Mouse (Mus musculus) heart, embryonic 14.5 days (tissue): Measurements from ENCODE around the gene Vmn1r139. TPM values are rescaled to one million over a fixed set of nuclear protein-coding genes. Genes with fewer than 3 reads are reported as not detected.
"Not testable (repeated sequence)": the region's sequence is repeated elsewhere in the genome, so short reads cannot be mapped to it uniquely, and the experiment has no call there.

ENCODE experiments used
- ATAC-seq: fragments of 200-750 bp; cut with Nextera tagmentation; 2 replicates; pipeline ENCODE4 v1.8.0; 2017; ENCODE audit warnings: low read depth, moderate TSS enrichment; ENCODE audit not compliant: insufficient number of reproducible peaks, insufficient read depth, low FRiP score
- H3K27ac ChIP-seq, 2 experiments: fragments of 200-500 bp in 1 of 2; fragments of 300-500 bp in 1 of 2; sonication (generic) in 1 of 2; replicated peaks in 1 of 2; 2 replicates each; pipeline ENCODE4 v1.5.1; 2012 to 2014; ENCODE audit warnings: low read depth in 2 of 2, low read length in 2 of 2, control low read depth in 1 of 2, mild to moderate bottlenecking in 1 of 2, mixed read lengths in 1 of 2; ENCODE audit not compliant: control insufficient read depth in 1 of 2, insufficient read depth in 1 of 2
- H3K27me3 ChIP-seq: fragments of 300-500 bp; sonication (generic); 2 replicates; pipeline ENCODE4 v1.6.1; 2014; ENCODE audit warnings: mild to moderate bottlenecking, low read length, control low read depth; ENCODE audit not compliant: control insufficient read depth, insufficient read depth
- H3K36me3 ChIP-seq: fragments of 300-500 bp; sonication (generic); 2 replicates; pipeline ENCODE4 v1.6.1; 2014; ENCODE audit warnings: mild to moderate bottlenecking, control low read depth, low read length, mixed read lengths; ENCODE audit not compliant: control insufficient read depth, insufficient read depth
- H3K4me1 ChIP-seq, 2 experiments: fragments of 200-500 bp in 1 of 2; fragments of 300-500 bp in 1 of 2; sonication (generic) in 1 of 2; 2 replicates each; pipeline ENCODE4 v1.6.1; 2012 to 2014; ENCODE audit warnings: low read length in 2 of 2, control low read depth in 1 of 2, mixed read lengths in 1 of 2; ENCODE audit not compliant: control insufficient read depth in 2 of 2, insufficient read depth in 2 of 2
- H3K4me2 ChIP-seq: fragments of 300-500 bp; sonication (generic); 2 replicates; pipeline ENCODE4 v1.6.1; 2014; ENCODE audit warnings: mild to moderate bottlenecking, low read length
- H3K4me3 ChIP-seq, 2 experiments: fragments of 200-500 bp in 1 of 2; fragments of 300-500 bp in 1 of 2; sonication (generic) in 1 of 2; 2 replicates each; pipeline ENCODE4 v1.5.1; 2012 to 2014; ENCODE audit warnings: low read length in 2 of 2, mild to moderate bottlenecking in 2 of 2, control low read depth in 1 of 2, low read depth in 1 of 2, moderate library complexity in 1 of 2; ENCODE audit not compliant: control insufficient read depth in 1 of 2, insufficient read depth in 1 of 2
- H3K9ac ChIP-seq: fragments of 300-500 bp; sonication (generic); 2 replicates; pipeline ENCODE4 v1.6.1; 2014; ENCODE audit warnings: mild to moderate bottlenecking, low read length
- H3K9me3 ChIP-seq: fragments of 300-500 bp; sonication (generic); 2 replicates; pipeline ENCODE4 v1.6.1; 2016; ENCODE audit warnings: low read length, control low read depth; ENCODE audit not compliant: control insufficient read depth
- WGBS: fragments of 180-500 bp; shearing (Covaris S2); extraction: QIAGEN DNeasy Blood & Tissue Kit; methylation state at CpG from one replicate; pipeline ENCODE4 v1.1.7; 2014; 5-methylcytosine and 5-hydroxymethylcytosine counted together
- polyA plus RNA-seq: library from polyadenylated mRNA; unstranded; fragments of >200 nt; fragmentation: Nextera tagmentation; extraction: Ambion mirVana; gene quantifications from 2 replicates; pipeline ENCODE4 v1.2.1, GENCODE M21; 2014

Vmn1r139 gene
- polyA plus RNA-seq = not detected in 2 replicates

- H3K4me3 ChIP-seq, H3K9me3 ChIP-seq, H3K4me1 ChIP-seq, ATAC-seq, H3K27ac ChIP-seq, H3K4me2 ChIP-seq, H3K27me3 ChIP-seq, H3K36me3 ChIP-seq, H3K9ac ChIP-seq: not testable (repeated sequence)
- WGBS = no CpG with 5 or more reads among the region's 7 CpGs
Measured at GRCm38 (mm10) chr7:22068757-22069156, at the start of gene Vmn1r139. Gene Vmn1r139 (plus strand): TSS chr7:22069057.

GRCm38 (mm10) chr7:22028797-22029196, 40.1 kb upstream of the Vmn1r139 start, which contains the start of gene Vmn1r138:
Gene Vmn1r138 (minus strand): TSS chr7:22028897.
- WGBS = no CpG with 5 or more reads among the region's 2 CpGs
- not testable (repeated sequence) for ATAC-seq, H3K4me3 ChIP-seq, H3K27ac ChIP-seq, H3K9me3 ChIP-seq, H3K27me3 ChIP-seq, H3K4me2 ChIP-seq, H3K36me3 ChIP-seq, H3K4me1 ChIP-seq, H3K9ac ChIP-seq

- not testable (repeated sequence) for H3K36me3 ChIP-seq, H3K9ac ChIP-seq, H3K4me3 ChIP-seq, H3K4me2 ChIP-seq, ATAC-seq, H3K27me3 ChIP-seq, H3K27ac ChIP-seq, H3K9me3 ChIP-seq, H3K4me1 ChIP-seq
- no CpG with 5 or more reads among the region's 1 CpGs for WGBS
Measured at GRCm38 (mm10) chr7:22056205-22056604, 12.7 kb upstream of the Vmn1r139 start, which contains the start of gene Gm6176. Gene Gm6176 (minus strand): TSS chr7:22056305.

GRCm38 (mm10) chr7:22118145-22118544, 49.3 kb downstream of the Vmn1r139 start, which contains the start of gene Gm16451:
Gene Gm16451 (minus strand): TSS chr7:22118245.
- WGBS = no CpG with 5 or more reads among the region's 2 CpGs
- H3K36me3 ChIP-seq, H3K27ac ChIP-seq, H3K4me1 ChIP-seq, H3K9ac ChIP-seq, H3K9me3 ChIP-seq, H3K4me3 ChIP-seq, ATAC-seq, H3K27me3 ChIP-seq, H3K4me2 ChIP-seq: not testable (repeated sequence)

- not testable (repeated sequence) for H3K4me3 ChIP-seq, H3K9me3 ChIP-seq, ATAC-seq, H3K36me3 ChIP-seq, H3K9ac ChIP-seq, H3K4me2 ChIP-seq, H3K4me1 ChIP-seq, H3K27ac ChIP-seq, H3K27me3 ChIP-seq
- no CpG with 5 or more reads among the region's 5 CpGs for WGBS
Measured at GRCm38 (mm10) chr7:22134641-22135040, 65.8 kb downstream of the Vmn1r139 start, which contains the start of gene Gm10666. Gene Gm10666 (minus strand): TSS chr7:22134741.

Other genes with a start within 250 kb of the Vmn1r139 start
- gene Vmn1r135, start 236.7 kb upstream of the Vmn1r139 start, polyA plus RNA-seq = not detected in 2 replicates
- gene Gm5725, start 224.8 kb upstream of the Vmn1r139 start, polyA plus RNA-seq = not detected in 2 replicates
- not detected in 2 replicates for gene Gm5891, start 147.8 kb upstream of the Vmn1r139 start, polyA plus RNA-seq
- gene Vmn1r137, start 74.5 kb upstream of the Vmn1r139 start, polyA plus RNA-seq = not detected in 2 replicates
- gene Vmn1r138, start 40.2 kb upstream of the Vmn1r139 start, polyA plus RNA-seq = not detected in 2 replicates
- not detected in 2 replicates for gene Gm6176, start 12.8 kb upstream of the Vmn1r139 start, polyA plus RNA-seq
- not detected in 2 replicates for gene Gm16451, start 49.2 kb downstream of the Vmn1r139 start, polyA plus RNA-seq
- not detected in 2 replicates for gene Gm10666, start 65.7 kb downstream of the Vmn1r139 start, polyA plus RNA-seq
- not detected in 2 replicates for gene Vmn1r142, start 95.0 kb downstream of the Vmn1r139 start, polyA plus RNA-seq
- not detected in 2 replicates for gene Vmn1r143, start 120.3 kb downstream of the Vmn1r139 start, polyA plus RNA-seq
- gene Gm8653, start 132.2 kb downstream of the Vmn1r139 start, polyA plus RNA-seq = not detected in 2 replicates
- not detected in 2 replicates for gene Gm8453, start 160.4 kb downstream of the Vmn1r139 start, polyA plus RNA-seq